Mouse (Mus musculus) intestine, embryonic 15.5 days (tissue): ENCODE data around the gene Tspan31. TPM values are rescaled to one million over a fixed set of nuclear protein-coding genes. Genes with fewer than 3 reads are reported as not detected.
A peak's percentile ranks its signal among the peaks of the same experiment; 100 is the strongest.
"Not testable (repeated sequence)": the region's sequence is repeated elsewhere in the genome, so short reads cannot be mapped to it uniquely, and the experiment has no call there.

Experiments
- ATAC-seq: fragments of 200-750 bp; cut with Nextera tagmentation; 2 replicates; pipeline ENCODE4 v1.8.0; 2017; ENCODE audit warnings: moderate TSS enrichment, moderate library complexity
- H3K27ac ChIP-seq: fragments of 300-500 bp; sonication (generic); 2 replicates; pipeline ENCODE4 v1.5.1; 2015; ENCODE audit warnings: mild to moderate bottlenecking, inconsistent platforms
- H3K27me3 ChIP-seq: fragments of 300-500 bp; sonication (generic); replicated peaks from 2 replicates; pipeline ENCODE4 v1.6.1; 2015; ENCODE audit warnings: inconsistent platforms
- H3K36me3 ChIP-seq: fragments of 300-500 bp; sonication (generic); 2 replicates; pipeline ENCODE4 v1.6.1; 2015; ENCODE audit warnings: inconsistent platforms
- H3K4me1 ChIP-seq: fragments of 300-500 bp; sonication (generic); replicated peaks from 2 replicates; pipeline ENCODE4 v1.6.1; 2015; ENCODE audit warnings: inconsistent platforms
- H3K4me2 ChIP-seq: fragments of 300-500 bp; sonication (generic); replicated peaks from 2 replicates; pipeline ENCODE4 v1.6.1; 2015; ENCODE audit warnings: mild to moderate bottlenecking, inconsistent platforms
- H3K4me3 ChIP-seq: fragments of 300-500 bp; sonication (generic); replicated peaks from 2 replicates; pipeline ENCODE4 v1.5.1; 2015; ENCODE audit warnings: inconsistent platforms
- H3K9ac ChIP-seq: fragments of 300-500 bp; sonication (generic); 2 replicates; pipeline ENCODE4 v1.6.1; 2015; ENCODE audit warnings: inconsistent platforms
- H3K9me3 ChIP-seq: fragments of 300-500 bp; sonication (generic); 2 replicates; pipeline ENCODE4 v1.6.1; 2016; ENCODE audit warnings: inconsistent platforms
- WGBS: fragments of 180-500 bp; shearing (Covaris S2); methylation state at CpG from one replicate; pipeline ENCODE4 v1.1.7; 2015; 5-methylcytosine and 5-hydroxymethylcytosine counted together
- polyA plus RNA-seq: library from polyadenylated mRNA; unstranded; fragments of >200 nt; fragmentation: Nextera tagmentation; extraction: Ambion mirVana; gene quantifications from 2 replicates; pipeline ENCODE4 v1.2.1, GENCODE M21; 2015

The Tspan31 gene
- polyA plus RNA-seq, 1 experiment from 2014 or later: 167 TPM

DNA sequence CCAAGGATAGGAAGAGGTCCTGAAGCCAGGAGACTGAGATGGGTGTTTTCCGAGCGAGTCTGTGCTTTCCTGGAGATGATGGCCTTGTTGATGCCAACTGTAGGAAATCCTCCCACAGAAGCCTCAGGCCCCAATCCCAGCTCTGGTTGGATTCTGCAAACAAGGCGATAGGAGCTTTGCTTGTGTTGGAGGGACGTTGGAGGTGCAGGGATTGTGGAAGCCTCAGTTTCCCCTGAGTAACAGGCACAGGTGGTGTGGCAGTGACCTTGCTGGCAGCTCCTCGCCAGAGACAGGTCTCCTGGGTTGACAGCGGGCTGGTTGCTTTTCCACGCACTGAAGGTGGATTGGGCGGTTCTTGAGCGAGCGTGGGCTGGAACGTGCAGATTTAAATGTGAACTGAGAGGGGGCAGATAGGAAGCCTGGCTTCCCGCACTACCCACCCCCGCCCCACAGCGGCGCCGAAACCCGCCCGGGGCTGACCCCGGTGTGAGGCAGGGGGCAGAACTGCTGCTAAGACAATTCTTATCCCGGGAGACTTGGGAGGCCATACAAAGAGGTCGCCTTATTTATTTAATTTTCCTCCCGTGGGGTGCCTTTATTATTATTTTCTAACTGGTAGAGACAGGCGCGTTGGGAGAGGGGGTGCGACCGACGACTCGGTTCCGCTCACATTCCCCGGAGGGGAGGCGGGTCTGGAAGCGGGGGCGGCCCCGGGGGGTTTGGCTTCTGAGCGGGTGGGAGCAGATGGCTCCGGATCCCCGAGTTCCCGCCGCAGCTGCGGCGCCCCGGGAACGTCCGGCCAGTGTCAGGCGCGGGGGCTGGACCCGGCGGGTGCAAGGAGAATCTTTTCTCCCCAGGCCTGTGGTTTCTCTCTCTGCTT lies 11.1 kb upstream of the Tspan31 start:
- Histone ChIP-seq H3K4me1 (peaks cover 34% of the 10 kb centered on the region), H3K36me3 (no peaks in the 10 kb centered on the region), H3K27ac (no peak overlapping the region), H3K9me3 (no peaks in the 10 kb centered on the region), H3K27me3 (peaks cover 69% of the 10 kb centered on the region), H3K9ac (peak overlapping the region; percentile 14; the same call in 1 of the 2 replicates), H3K4me3 (peak overlapping the region; percentile 23), H3K4me2 (peak overlapping the region; percentile 92)
- no peak for ATAC-seq
- 5% methylated on average over 48 of the region's 48 CpGs for WGBS

DNA sequence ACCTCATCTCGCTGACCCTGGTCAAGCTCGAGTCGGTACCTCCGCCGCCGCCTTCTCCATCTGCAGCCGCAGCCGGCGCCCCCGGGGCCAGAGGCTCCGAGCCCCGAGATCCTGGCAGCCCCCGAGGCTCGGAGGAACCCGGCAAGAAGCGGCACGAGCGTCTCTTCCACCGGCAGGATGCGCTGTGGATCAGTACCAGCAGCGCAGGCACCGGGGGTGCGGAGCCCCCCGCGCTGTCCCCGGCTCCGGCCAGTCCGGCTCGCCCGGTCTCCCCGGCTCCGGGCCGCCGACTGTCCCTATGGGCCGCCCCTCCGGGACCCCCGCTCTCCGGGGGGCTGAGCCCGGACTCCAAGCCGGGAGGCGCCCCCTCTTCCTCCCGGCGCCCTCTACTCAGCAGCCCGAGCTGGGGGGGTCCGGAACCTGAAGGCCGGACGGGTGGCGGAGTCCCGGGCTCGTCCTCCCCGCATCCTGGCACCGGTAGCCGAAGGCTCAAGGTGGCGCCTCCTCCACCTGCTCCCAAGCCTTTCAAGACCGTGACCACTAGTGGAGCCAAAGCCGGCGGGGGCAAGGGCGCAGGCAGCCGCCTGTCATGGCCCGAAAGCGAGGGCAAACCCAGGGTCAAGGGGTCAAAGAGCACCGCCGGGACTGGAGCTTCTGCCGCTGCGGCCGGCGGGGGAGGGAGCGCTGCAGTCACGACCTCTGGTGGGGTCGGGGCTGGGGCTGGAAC lies 9.8 kb upstream of the Tspan31 start:
- 4% methylated on average over 70 of the region's 70 CpGs for WGBS
- no peaks in the 10 kb centered on the region for H3K36me3 ChIP-seq
- H3K4me3 ChIP-seq: peak overlapping the region; percentile 48
- peak; percentile 9; the same call in 1 of the 2 replicates for ATAC-seq
- H3K4me1 ChIP-seq: peaks cover 34% of the 10 kb centered on the region
- peak overlapping the region; percentile 92 for H3K4me2 ChIP-seq
- peaks cover 75% of the 10 kb centered on the region for H3K27me3 ChIP-seq
- no peak overlapping the region for H3K27ac ChIP-seq
- no peaks in the 10 kb centered on the region for H3K9me3 ChIP-seq
- H3K9ac ChIP-seq: peak overlapping the region; percentile 41

DNA sequence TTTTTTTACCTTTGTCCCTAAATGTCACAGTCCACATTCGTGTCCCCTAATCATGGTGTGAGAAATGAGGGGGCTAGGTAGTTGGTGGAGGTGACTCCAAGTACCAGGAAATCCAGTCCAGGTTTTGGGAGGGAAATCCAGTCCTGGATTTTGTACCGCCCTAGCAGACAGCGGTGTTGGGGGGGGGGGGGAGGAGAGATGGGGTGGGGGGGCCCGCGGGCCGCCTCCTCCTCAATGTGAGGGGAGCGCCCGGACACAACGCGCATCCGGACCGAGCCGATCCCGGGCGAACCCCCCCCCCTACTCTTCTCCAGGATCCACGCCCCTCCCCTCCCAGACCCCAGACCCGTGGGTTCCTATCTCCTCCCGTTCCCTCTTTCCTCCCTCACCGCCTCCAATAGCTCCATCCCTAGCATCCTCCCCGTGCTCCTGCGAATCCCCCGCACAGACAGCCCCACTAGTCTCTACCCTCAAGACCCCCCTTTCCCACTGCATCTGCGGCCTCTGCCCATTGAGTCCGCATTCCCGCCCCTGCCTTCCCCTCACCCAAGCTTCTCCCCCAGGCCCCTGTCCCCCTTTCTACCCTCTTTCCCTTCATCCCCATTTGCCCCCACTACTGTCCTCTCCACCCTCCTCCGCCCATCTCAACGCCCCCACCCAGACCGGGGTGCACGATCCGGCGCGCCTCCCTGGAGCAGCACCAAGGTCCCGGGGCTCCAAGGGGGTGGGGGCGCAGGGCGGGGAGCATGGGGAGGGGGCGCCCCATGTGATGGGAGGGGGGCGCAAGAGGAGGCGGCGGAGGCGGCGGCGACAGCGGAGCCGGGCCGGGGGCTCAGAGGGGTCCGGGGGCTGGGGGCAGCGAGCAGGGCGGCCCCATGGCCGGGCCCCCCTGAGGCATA lies 8.9 kb upstream of the Tspan31 start:
- WGBS: 3% methylated on average over 39 of the region's 49 CpGs
- Histone ChIP-seq H3K9me3 (no peaks in the 10 kb centered on the region), H3K36me3 (no peaks in the 10 kb centered on the region), H3K4me2 (peak overlapping the region; percentile 92), H3K4me1 (peaks cover 34% of the 10 kb centered on the region), H3K27ac (no peak overlapping the region), H3K9ac (peak overlapping the region; percentile 41), H3K4me3 (peak overlapping the region; percentile 48), H3K27me3 (peaks cover 75% of the 10 kb centered on the region)
- peak; percentile 34; the same call in 1 of the 2 replicates for ATAC-seq

DNA sequence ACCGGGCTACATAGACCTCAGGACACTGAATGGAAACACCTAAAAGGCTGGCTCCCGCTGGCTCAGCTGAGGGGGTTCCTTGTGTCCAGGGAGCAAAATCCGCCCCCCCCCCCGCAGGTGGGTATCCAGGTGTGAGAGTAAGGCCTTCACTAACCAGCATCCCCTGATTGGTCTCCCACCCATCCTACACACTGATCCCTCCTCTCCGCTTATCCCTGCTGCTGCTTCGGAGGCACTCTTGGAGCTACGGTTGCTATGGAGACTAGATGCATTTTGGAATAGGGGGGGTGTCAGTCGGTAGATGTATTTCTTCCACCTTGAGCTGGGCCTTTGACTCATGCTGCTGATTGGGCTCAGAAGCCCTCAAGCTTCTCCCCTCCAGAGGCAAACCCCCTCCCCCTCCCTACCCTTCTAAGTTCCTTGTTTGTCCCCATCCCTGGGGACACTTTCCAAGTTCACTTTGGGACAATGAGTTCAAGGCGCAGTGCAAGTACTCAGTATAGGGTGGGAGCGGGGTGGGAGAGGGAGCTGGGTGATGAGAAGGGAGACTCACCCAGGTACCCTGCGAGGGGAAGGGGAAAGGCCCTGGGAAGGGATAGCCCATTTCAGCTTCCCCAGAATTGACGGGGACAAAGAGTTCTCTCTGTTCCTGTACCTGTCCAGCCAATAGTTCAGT lies 8.1 kb upstream of the Tspan31 start:
- no peak for ATAC-seq
- Histone ChIP-seq H3K36me3 (no peaks in the 10 kb centered on the region), H3K4me2 (peak overlapping the region; percentile 92), H3K9me3 (no peaks in the 10 kb centered on the region), H3K9ac (no peak overlapping the region), H3K27me3 (peaks cover 72% of the 10 kb centered on the region), H3K27ac (no peak overlapping the region), H3K4me3 (peak overlapping the region; percentile 48), H3K4me1 (peaks cover 34% of the 10 kb centered on the region)
- 3% methylated on average over 12 of the region's 12 CpGs for WGBS

DNA sequence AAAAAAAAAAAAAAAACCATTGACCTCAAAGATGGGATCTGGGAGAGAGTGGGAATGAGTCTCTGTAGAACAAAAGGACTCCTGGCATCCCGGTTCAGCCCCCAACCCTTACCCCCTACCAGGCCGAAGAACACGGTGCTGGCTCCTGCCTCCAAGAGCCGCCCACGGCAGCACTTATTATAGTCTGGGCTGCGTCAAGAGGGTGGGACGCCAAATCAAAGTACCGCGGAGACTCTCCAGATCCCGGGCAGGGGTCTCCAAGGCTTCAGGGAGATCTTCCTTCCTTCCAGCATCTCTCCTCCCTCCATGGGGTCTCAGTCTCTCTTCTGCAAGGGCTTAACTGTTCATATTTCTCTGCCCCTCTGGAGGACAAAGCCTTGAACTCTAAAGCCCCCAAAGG lies 7.5 kb upstream of the Tspan31 start:
- Histone ChIP-seq H3K4me3 (no peak overlapping the region), H3K36me3 (no peaks in the 10 kb centered on the region), H3K9ac (no peak overlapping the region), H3K27ac (no peak overlapping the region), H3K27me3 (peaks cover 66% of the 10 kb centered on the region), H3K9me3 (no peaks in the 10 kb centered on the region), H3K4me2 (no peak overlapping the region), H3K4me1 (peaks cover 34% of the 10 kb centered on the region)
- no peak for ATAC-seq
- 8% methylated on average over 10 of the region's 10 CpGs for WGBS

DNA sequence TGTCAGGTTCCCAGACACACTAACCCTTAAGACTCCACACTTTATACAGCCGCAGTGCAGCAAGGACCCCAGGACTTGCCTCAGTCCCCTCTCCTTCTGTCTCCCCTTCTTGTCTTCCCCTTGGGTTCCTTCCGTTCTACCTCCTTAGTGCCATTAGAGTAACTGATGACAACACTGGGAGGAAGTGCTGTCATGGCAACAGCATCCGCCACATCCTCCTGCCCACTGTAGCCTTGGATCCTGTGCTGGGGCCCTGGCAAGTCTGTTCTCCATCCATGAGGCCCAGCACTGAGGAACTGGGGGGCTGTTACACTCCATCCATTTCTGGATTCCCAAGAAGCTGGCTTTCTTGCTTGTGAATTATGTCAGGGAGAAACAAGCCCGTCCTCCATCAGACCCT lies 6.0 kb upstream of the Tspan31 start:
- peaks cover 53% of the 10 kb centered on the region for H3K27me3 ChIP-seq
- H3K9ac ChIP-seq: no peak overlapping the region
- H3K36me3 ChIP-seq: no peaks in the 10 kb centered on the region
- 27% methylated on average over 4 of the region's 4 CpGs for WGBS
- H3K4me3 ChIP-seq: no peak overlapping the region
- H3K4me2 ChIP-seq: no peak overlapping the region
- no peak overlapping the region for H3K27ac ChIP-seq
- no peak for ATAC-seq
- no peaks in the 10 kb centered on the region for H3K9me3 ChIP-seq
- peaks cover 25% of the 10 kb centered on the region for H3K4me1 ChIP-seq

DNA sequence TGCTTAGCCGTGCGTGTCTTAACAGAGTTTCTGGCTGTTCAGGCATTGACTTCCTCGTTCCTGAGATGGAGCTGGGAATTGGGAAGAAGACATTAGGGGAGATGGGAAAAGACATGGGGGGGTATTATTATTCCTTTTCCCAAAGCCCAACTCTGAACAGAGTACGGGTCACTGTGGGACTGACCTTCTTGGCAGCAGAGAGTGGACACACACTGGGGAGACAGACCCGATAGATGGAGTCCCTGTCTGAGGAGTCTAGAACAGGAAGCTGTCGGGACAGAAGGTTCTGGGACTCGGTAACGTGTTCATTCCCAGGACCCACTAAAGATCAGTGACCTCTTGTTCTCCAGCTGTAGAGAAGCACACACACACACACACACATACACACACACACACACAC lies 5.6 kb upstream of the Tspan31 start:
- 60% methylated on average over 8 of the region's 8 CpGs for WGBS
- peaks cover 49% of the 10 kb centered on the region for H3K27me3 ChIP-seq

DNA sequence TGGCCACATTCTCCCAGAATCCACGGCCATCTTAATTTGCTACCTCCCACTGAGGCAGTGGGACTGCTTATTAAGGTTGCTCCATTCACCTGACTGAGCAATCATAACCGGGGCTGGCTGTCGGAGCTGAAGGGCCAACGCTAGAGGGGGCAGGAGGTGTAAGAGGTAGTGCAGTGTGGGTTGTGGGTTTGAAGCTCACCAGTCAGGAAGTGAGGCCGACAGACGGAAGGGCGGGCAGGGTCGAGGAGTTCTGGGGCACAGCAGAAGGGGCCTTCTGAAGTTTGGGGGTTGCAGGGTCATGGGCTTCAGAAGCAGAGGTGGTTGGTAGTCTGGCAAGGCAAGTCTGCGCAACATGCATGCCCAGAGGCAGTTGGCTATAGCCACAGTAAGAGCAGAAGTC lies 5.0 kb upstream of the Tspan31 start, which contains the start of gene Agap2:
Gene Agap2 (plus strand): TSS at position 205 of the 400 bp plus-strand sequence.
- H3K4me1 ChIP-seq: peaks cover 16% of the 10 kb centered on the region
- H3K9me3 ChIP-seq: no peaks in the 10 kb centered on the region
- ATAC-seq: no peak
- no peak within 1 kb of the TSS for H3K4me3 ChIP-seq
- no peak within 1 kb of the TSS for H3K4me2 ChIP-seq
- no peak within 1 kb of the TSS for H3K9ac ChIP-seq
- H3K27me3 ChIP-seq: peaks cover 43% of the 10 kb centered on the region
- H3K36me3 ChIP-seq: no peaks in the 10 kb centered on the region
- no peak within 1 kb of the TSS for H3K27ac ChIP-seq
- 55% methylated on average over 9 of the region's 9 CpGs for WGBS

More for the DNA sequence above, 5.6 kb upstream of the Tspan31 start:
- H3K4me3 ChIP-seq: no peak overlapping the region
- peaks cover 22% of the 10 kb centered on the region for H3K4me1 ChIP-seq
- no peak overlapping the region for H3K4me2 ChIP-seq
- H3K36me3 ChIP-seq: no peaks in the 10 kb centered on the region
- H3K9me3 ChIP-seq: no peaks in the 10 kb centered on the region
- ATAC-seq: no peak
- H3K9ac ChIP-seq: no peak overlapping the region
- H3K27ac ChIP-seq: no peak overlapping the region

DNA sequence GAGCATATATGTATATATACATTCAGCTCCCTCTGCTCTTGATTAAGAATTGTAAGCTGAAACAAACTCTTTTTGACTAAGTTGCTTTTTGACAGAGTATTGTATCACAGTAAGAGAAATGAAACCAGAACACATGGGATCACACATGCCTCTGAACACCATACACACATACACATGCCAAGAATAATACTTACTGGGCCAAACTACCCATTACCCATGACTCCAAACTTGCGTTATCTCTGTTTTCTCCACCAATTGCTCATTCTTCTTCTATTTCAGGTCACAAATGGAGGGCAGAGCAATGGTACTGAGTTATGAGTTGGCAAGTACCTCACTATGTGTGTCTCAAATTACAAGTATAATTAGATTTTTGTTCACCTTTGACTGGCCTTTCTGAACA lies 3.9 kb upstream of the Tspan31 start:
- ATAC-seq: no peak
- no peak overlapping the region for H3K9ac ChIP-seq
- H3K27ac ChIP-seq: no peak overlapping the region
- no peaks in the 10 kb centered on the region for H3K9me3 ChIP-seq
- H3K27me3 ChIP-seq: peaks cover 32% of the 10 kb centered on the region
- H3K4me2 ChIP-seq: no peak overlapping the region
- WGBS: 94% methylated on average over 1 of the region's 1 CpGs
- H3K4me1 ChIP-seq: peaks cover 9% of the 10 kb centered on the region
- no peak overlapping the region for H3K4me3 ChIP-seq
- H3K36me3 ChIP-seq: no peaks in the 10 kb centered on the region

DNA sequence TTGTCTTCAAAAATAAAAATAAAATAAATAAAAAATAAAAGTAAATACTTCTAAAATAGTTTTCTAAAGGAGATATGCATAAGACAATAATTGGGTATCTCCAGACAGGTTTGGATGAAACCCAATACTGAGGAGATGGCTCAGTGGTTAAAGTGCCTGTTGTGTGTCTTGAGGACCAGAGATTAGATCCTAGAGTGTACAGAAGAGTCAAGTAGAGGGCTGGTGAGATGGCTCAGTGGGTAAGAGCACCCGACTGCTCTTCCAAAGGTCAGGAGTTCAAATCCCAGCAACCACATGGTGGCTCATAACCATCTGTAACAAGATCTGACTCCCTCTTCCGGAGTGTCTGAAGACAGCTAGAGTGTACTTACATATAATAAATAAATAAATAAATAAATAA lies 2.9 kb upstream of the Tspan31 start:
- H3K9me3 ChIP-seq, H3K27ac ChIP-seq, ATAC-seq, H3K36me3 ChIP-seq, H3K9ac ChIP-seq, H3K4me3 ChIP-seq, H3K4me2 ChIP-seq: not testable (repeated sequence)
- 74% methylated on average over 2 of the region's 2 CpGs for WGBS
- Histone ChIP-seq H3K4me1 (peaks cover 15% of the 10 kb centered on the region), H3K27me3 (peaks cover 22% of the 10 kb centered on the region)

DNA sequence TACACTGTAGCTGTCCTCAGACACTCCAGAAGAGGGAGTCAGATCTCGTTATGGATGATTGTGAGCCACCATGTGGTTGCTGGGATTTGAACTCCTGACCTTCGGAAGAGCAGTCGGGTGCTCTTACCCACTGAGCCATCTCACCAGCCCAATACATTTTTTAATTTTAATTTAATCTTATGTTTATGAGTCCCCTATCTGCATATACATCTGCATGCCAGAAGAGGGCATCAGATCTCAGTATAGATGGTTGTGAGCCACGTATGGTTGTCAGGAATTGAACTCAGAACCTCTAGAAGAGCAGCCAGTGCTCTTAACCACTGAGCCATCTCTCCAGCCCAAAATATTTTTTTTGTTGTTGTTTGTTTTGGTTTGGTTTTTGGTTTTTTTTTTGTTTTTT lies 2.2 kb upstream of the Tspan31 start:
- H3K36me3 ChIP-seq, H3K27ac ChIP-seq, H3K4me2 ChIP-seq, H3K4me3 ChIP-seq, H3K9me3 ChIP-seq, H3K9ac ChIP-seq, ATAC-seq: not testable (repeated sequence)
- 82% methylated on average over 4 of the region's 4 CpGs for WGBS
- H3K4me1 ChIP-seq: peaks cover 15% of the 10 kb centered on the region
- peaks cover 15% of the 10 kb centered on the region for H3K27me3 ChIP-seq
